Mouse (Mus musculus) ES-E14 (cell line): ENCODE data around the gene 2310061I04Rik. TPM values are rescaled to one million over a fixed set of nuclear protein-coding genes. Genes with fewer than 3 reads are reported as not detected.
A peak's percentile ranks its signal among the peaks of the same experiment; 100 is the strongest.

Experiments used
- DNase-seq: peaks from one replicate; pipeline ENCODE4 v3.0.0-alpha.2; 2013; ENCODE audit warnings: low read depth, low spot score
- H3K27ac ChIP-seq: 2 replicates; pipeline ENCODE4 v1.5.1; 2012; ENCODE audit warnings: low read depth, mild to moderate bottlenecking, low read length, moderate library complexity, mixed read lengths; ENCODE audit not compliant: poor library complexity, insufficient read depth, severe bottlenecking
- H3K36me3 ChIP-seq: 2 replicates; pipeline ENCODE4 v1.6.1; 2012; ENCODE audit warnings: mild to moderate bottlenecking, low read length, moderate library complexity, mixed read lengths; ENCODE audit not compliant: control insufficient read depth, poor library complexity, insufficient read depth, severe bottlenecking
- H3K4me1 ChIP-seq, 2 experiments: fragments of 150-350 bp in 1 of 2; sonication (generic) in 1 of 2; 2 replicates each; pipeline ENCODE4 v1.6.1; 2012; ENCODE audit warnings: low read length in 2 of 2, mild to moderate bottlenecking in 1 of 2, mixed read lengths in 1 of 2; ENCODE audit not compliant: control insufficient read depth in 2 of 2, insufficient read depth in 2 of 2, poor library complexity in 1 of 2
- H3K4me3 ChIP-seq, 2 experiments: fragments of 150-350 bp in 1 of 2; sonication (generic) in 1 of 2; 2 replicates each; pipeline ENCODE4 v1.5.1; 2012; ENCODE audit warnings: low read length in 2 of 2, low read depth in 1 of 2, mild to moderate bottlenecking in 1 of 2, mixed read lengths in 1 of 2; ENCODE audit not compliant: insufficient read depth in 1 of 2, poor library complexity in 1 of 2, severe bottlenecking in 1 of 2
- H3K9ac ChIP-seq: 2 replicates; pipeline ENCODE4 v1.6.1; 2012; ENCODE audit warnings: low read depth, mild to moderate bottlenecking, low read length, mixed read lengths; ENCODE audit not compliant: poor library complexity, insufficient read depth, severe bottlenecking
- H3K9me3 ChIP-seq: fragments of 150-350 bp; sonication (generic); 2 replicates; pipeline ENCODE4 v1.6.1; 2012; ENCODE audit warnings: low read depth, mild to moderate bottlenecking, low read length; ENCODE audit not compliant: control insufficient read depth, insufficient read depth
- CHD2 ChIP-seq: IDR thresholded peaks from 2 replicates; pipeline ENCODE4 v1.6.1; 2014; ENCODE audit warnings: mild to moderate bottlenecking, low read depth, low read length, inconsistent platforms
- HCFC1 ChIP-seq: IDR thresholded peaks from 2 replicates; pipeline ENCODE4 v1.6.1; 2012; ENCODE audit warnings: low read length, inconsistent platforms, borderline replicate concordance; ENCODE audit not compliant: insufficient read depth
- MAFK ChIP-seq: IDR thresholded peaks from 2 replicates; pipeline ENCODE4 v1.6.1; 2014; ENCODE audit warnings: mild to moderate bottlenecking, low read depth, low read length, inconsistent platforms; ENCODE audit not compliant: insufficient read depth
- ZC3H11A ChIP-seq: IDR thresholded peaks from 2 replicates; pipeline ENCODE4 v1.6.1; 2012; ENCODE audit warnings: low read depth, mild to moderate bottlenecking, inconsistent platforms, low read length, borderline replicate concordance
- ZNF384 ChIP-seq: IDR thresholded peaks from 2 replicates; pipeline ENCODE4 v1.6.1; 2012; ENCODE audit warnings: low read depth, low read length, inconsistent platforms
- in situ Hi-C, 2 experiments: fragments of 600-800 bp; cut with MboI; formaldehyde crosslinking; loops; one replicate each; pipeline ENCODE4 v1.15.1; 2025; ENCODE audit warnings: low sequenced_read_pairs in 2 of 2, inconsistent platforms in 1 of 2; ENCODE audit not compliant: unreplicated experiment in 2 of 2
- total RNA-seq: library from RNA; depleted of rRNA; stranded (reverse); fragments of 300-350 nt; gene quantifications from 2 replicates; pipeline ENCODE4 v1.2.3, GENCODE M21; 2012

Gene 2310061I04Rik
- total RNA-seq, 1 experiment, result 13.6 TPM

DNA sequence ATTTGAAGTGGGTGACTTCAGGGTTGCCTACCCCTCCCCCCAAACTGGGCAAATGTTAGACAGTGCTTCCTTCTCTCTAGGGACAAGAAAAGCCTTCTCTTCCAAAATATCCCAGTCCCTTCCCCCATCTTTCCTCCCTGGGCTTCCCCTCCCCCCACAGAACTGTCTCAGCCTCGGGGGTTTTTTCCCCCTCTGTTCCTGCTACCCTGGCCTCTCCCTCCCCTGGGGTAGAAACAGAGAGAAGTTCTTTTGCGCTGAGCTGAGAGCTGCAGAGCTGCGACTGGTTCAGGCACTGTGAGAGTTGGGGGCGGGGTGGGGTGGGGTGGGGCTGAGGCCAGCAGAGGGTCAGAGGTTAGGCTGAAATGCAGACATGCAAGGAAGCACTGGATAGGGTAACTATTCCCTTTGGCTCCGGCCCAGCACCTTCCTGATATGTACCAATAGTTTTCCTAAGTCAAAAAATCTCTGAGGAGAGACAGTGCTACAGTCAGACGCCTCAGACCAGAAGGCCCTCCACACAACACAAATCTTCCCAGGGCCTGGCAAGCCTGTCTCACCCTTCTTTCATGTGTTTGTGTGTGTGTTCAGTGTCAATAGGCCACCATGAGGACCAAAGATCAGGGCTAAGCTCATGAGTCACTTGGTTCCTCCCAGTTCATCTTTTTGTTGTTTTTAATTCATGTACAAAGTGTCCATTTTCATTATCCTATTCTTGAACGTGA, 27.7 kb downstream of the 2310061I04Rik start:
- peak; percentile 84 for DNase-seq
- Histone ChIP-seq H3K4me3 (peak overlapping the region; percentile 56 to 78), H3K4me1 (peaks cover 6% of the 10 kb centered on the region in 2 experiments; a peak in 2 of 4 replicates), H3K9ac (peak overlapping the region; percentile 81; the same call in 1 of the 2 replicates), H3K27ac (peak overlapping the region; percentile 82; the same call in 1 of the 2 replicates), H3K9me3 (no peaks in the 10 kb centered on the region), H3K36me3 (peaks cover 3% of the 10 kb centered on the region; the same call in 1 of the 2 replicates)
- TF ChIP-seq MAFK, result no peak
- in situ Hi-C loops, result loop anchor here in 1 of 2 experiments (5.0 kb wide), 1 partner anchor 42 kb away; no protein-coding TSS in a partner anchor

DNA sequence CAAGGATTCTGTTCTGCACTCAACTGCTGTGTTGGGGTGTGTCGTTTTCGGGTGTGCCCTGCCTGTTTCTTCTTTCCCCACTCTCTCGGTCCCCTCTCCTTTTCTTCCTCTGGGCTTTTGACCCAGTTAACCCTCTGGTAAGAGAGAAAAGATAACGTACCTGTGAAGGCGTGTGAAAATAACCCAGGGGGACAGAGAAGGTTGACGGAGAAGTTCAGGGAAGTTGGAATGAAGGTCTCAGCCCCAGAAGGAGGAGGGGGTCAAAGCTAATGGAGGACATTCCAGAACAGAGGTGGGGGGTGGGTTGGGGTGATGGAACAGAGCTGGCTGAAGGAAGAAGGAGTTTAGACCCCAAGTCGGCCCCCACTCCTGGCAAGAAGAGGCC, 28.3 kb downstream of the 2310061I04Rik start:
- peak overlapping the region; percentile 56 to 78 for H3K4me3 ChIP-seq
- peaks cover 6 to 11% of the 10 kb centered on the region in 2 experiments; a peak in 2 of 4 replicates for H3K4me1 ChIP-seq
- H3K36me3 ChIP-seq, result peaks cover 3% of the 10 kb centered on the region; the same call in 1 of the 2 replicates
- no peak for TF ChIP-seq CHD2
- TF ChIP-seq HCFC1, result no peak
- no peak for TF ChIP-seq ZNF384
- TF ChIP-seq MAFK, result no peak
- TF ChIP-seq ZC3H11A, result no peak
- in situ Hi-C loops, result no loop called here
- no peaks in the 10 kb centered on the region for H3K9me3 ChIP-seq
- no peak for DNase-seq
- peak overlapping the region; percentile 81; the same call in 1 of the 2 replicates for H3K9ac ChIP-seq
- peak overlapping the region; percentile 82; the same call in 1 of the 2 replicates for H3K27ac ChIP-seq

DNA sequence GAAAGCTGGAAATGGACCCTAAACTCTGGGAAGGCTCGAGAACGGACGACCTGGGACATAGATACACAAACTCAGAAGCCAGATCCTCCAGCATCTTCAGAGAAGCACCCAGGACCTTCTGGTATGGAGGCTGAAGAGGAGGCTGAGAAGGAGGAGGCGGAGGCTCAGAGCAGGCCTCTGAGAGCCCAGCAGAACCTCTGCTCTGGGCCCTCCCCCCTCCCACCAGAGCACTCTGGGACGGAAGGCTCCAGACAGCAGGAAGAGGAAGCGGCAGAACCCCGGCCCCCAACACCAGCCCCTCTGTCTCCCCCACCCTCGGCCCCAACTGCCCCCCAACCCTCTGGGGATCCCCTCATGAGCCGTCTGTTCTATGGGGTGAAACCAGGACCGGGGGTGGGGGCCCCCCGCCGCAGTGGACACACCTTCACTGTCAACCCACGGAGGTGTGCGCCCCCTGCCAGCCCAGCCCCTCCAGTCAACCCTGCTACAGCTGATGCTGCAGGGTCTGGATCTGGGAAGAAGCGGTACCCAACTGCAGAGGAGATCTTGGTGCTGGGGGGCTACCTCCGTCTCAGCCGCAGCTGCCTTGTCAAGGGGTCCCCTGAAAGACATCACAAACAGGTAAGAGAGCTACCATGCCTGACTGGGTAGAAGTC, 28.9 kb downstream of the 2310061I04Rik start:
- no peaks in the 10 kb centered on the region for H3K9me3 ChIP-seq
- H3K4me1 ChIP-seq, result peaks cover 6 to 14% of the 10 kb centered on the region in 2 experiments; a peak in 2 of 4 replicates
- H3K36me3 ChIP-seq, result peaks cover 5% of the 10 kb centered on the region; the same call in 1 of the 2 replicates
- H3K9ac ChIP-seq, result peak overlapping the region; percentile 81; the same call in 1 of the 2 replicates
- peak overlapping the region; percentile 56 to 78 for H3K4me3 ChIP-seq
- no peak for DNase-seq
- in situ Hi-C loops, result no loop called here
- TF ChIP-seq ZC3H11A (no peak), CHD2 (no peak), MAFK (no peak), ZNF384 (no peak), HCFC1 (no peak)
- peak overlapping the region; percentile 82 for H3K27ac ChIP-seq

DNA sequence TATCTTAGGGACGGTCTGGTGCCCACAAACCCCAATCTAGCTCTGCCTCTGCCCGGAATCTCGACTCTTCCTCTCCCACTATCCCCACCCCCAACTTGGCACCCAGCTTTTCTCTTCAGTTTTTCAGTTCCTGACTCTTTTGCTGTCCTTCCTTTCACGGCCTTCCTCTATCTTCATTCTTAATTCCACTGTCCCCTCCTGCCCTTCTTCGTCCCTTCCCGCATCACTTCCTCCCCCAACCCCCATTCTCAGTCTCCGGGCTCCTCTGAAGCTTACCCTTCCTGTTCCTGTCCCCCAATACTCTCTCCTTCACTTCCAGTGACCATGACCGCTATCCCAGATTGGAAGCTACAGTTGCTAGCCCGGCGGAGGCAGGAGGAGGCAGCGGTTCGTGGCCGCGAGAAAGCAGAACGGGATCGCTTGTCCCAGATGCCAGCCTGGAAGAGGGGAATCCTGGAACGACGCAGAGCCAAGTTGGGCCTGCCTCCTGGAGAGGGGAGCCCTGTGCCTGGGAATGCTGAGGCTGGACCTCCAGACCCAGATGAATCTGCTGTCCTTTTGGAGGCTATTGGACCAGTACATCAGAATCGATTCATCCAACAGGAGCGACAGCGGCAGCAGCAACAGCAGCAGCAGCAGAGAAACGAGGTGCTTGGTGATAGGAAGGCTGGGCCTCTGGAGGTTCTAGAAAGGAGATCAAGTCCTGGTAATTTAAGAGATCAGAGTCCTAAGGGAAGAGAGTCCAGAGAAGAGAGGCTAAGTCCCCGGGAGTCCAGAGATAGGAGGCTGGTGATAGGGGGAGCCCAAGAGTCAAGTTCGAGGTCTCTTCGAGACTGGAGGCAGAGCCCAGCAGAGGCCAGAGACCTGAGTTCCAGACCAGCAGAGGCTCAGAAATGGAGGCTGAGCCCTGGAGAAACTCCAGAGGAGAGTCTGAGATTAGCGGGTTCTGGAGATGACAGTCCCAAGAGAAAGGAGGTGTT, 30.0 kb downstream of the 2310061I04Rik start:
- TF ChIP-seq CHD2, result no peak
- no peak for TF ChIP-seq ZNF384
- TF ChIP-seq ZC3H11A, result no peak
- no peak for TF ChIP-seq HCFC1
- TF ChIP-seq MAFK, result no peak
- no peak for DNase-seq
- H3K4me3 ChIP-seq, result peak overlapping the region; percentile 78 to 91
- H3K9me3 ChIP-seq, result no peaks in the 10 kb centered on the region
- peaks cover 6 to 15% of the 10 kb centered on the region in 2 experiments; a peak in 2 of 4 replicates for H3K4me1 ChIP-seq
- in situ Hi-C loops, result no loop called here
- peak overlapping the region; percentile 81 for H3K9ac ChIP-seq
- H3K27ac ChIP-seq, result no peak overlapping the region
- peaks cover 7% of the 10 kb centered on the region; the same call in 1 of the 2 replicates for H3K36me3 ChIP-seq
